Mouse (Mus musculus): ENCODE measurements at regions not wholly inside any gene's neighbourhood (a gene's known extent, or its start where the extent isn't known, plus 50 kb on each side); places are given as distances from the start of the nearest gene placed in this dataset.

DNA sequence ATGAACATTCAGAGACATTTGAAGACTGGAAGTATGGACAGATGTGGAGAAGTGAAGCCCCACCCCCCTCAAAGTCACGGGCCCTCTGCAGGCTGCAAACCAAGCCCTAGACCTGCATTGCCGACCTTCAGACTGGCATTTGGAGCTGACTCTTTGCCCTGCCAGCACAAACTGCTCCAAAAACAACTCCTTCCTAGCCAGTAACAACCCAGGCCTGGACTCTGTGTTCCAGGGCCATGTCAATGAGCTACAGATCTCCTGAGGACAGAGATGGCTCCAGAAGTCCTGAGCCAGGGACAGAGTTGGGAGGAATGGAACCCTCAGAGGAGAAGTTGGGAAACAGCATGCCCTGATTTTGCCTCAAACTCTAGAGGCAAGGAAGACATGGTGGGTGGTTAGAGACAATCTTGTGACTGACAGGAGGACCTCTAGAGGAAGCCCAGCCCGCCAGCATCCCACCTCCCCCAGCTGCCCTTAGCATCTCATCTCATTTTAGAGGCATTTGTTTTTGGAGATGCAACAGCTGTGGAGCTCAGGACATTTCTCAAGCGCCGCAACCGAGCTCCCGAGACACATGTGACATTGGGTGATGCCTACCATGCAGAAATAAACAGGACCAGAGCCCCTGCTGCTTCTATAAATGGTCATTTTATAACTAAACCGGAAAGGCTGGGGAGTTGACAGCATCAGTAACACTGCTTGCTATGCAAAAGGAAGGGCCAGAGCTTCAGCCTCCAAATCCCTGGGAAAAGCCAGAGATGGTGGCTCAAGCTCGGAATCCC, 56.2 kb upstream of the Tbx5 start:
- no peaks in the 10 kb centered on the region for H3K4me1 ChIP-seq (ENCODE audit: insufficient read depth, low read depth, low read length)
- H3K4me2 ChIP-seq (replicated peaks; ENCODE audit: low read depth, low read length): no peak overlapping the region
- peak; percentile 66; the same call in 1 of the 2 replicates for TF ChIP-seq EP300 (IDR thresholded peaks at IDR 0.05)
- TF ChIP-seq CTCF (IDR thresholded peaks at IDR 0.05): peak; percentile 13; the same call in 1 of the 2 replicates
- H3K36me3 ChIP-seq (ENCODE audit: insufficient read depth, low read length): no peaks in the 10 kb centered on the region
- peak; percentile 94 for DNase-seq (ENCODE audit: low spot score)
- no peaks in the 10 kb centered on the region for H3K27me3 ChIP-seq (replicated peaks; ENCODE audit: insufficient read depth, low read length)
- 38% methylated on average over 9 of the region's 9 CpGs for WGBS
- ATAC-seq: peak; percentile 87
- peak overlapping the region; percentile 79 for H3K27ac ChIP-seq (ENCODE audit: low read length)
- no peaks in the 10 kb centered on the region for H3K9me3 ChIP-seq (ENCODE audit: low read length)
- no peak overlapping the region for H3K4me3 ChIP-seq (ENCODE audit: low read depth, low read length)
- H3K9ac ChIP-seq (replicated peaks; ENCODE audit: low read depth): no peak overlapping the region

GRCm38 (mm10) chr5:119777836-119778235, 54.6 kb upstream of the Tbx5 start:
- Histone ChIP-seq H3K4me3 (ENCODE audit: low read depth, low read length) (no peak overlapping the region), H3K36me3 (ENCODE audit: insufficient read depth, low read length) (no peaks in the 10 kb centered on the region), H3K27me3 (replicated peaks; ENCODE audit: insufficient read depth, low read length) (no peaks in the 10 kb centered on the region), H3K27ac (ENCODE audit: low read length) (no peak overlapping the region), H3K4me1 (ENCODE audit: insufficient read depth, low read depth, low read length) (no peaks in the 10 kb centered on the region), H3K4me2 (replicated peaks; ENCODE audit: low read depth, low read length) (no peak overlapping the region), H3K9me3 (ENCODE audit: low read length) (no peaks in the 10 kb centered on the region), H3K9ac (replicated peaks; ENCODE audit: low read depth) (no peak overlapping the region)
- ATAC-seq: no peak
- TF ChIP-seq EP300 (IDR thresholded peaks at IDR 0.05) (no peak), CTCF (IDR thresholded peaks at IDR 0.05) (peak; percentile 80)
- 13% methylated on average over 2 of the region's 2 CpGs for WGBS
- peak; percentile 85 for DNase-seq (ENCODE audit: low spot score)

- Histone ChIP-seq H3K9me3 (ENCODE audit: low read length) (no peaks in the 10 kb centered on the region), H3K9ac (replicated peaks; ENCODE audit: low read depth) (no peak overlapping the region), H3K36me3 (ENCODE audit: insufficient read depth, low read length) (no peaks in the 10 kb centered on the region), H3K27ac (ENCODE audit: low read length) (no peak overlapping the region), H3K27me3 (replicated peaks; ENCODE audit: insufficient read depth, low read length) (no peaks in the 10 kb centered on the region), H3K4me1 (ENCODE audit: insufficient read depth, low read depth, low read length) (no peaks in the 10 kb centered on the region), H3K4me2 (replicated peaks; ENCODE audit: low read depth, low read length) (no peak overlapping the region), H3K4me3 (ENCODE audit: low read depth, low read length) (no peak overlapping the region)
- peak; percentile 81 for DNase-seq (ENCODE audit: low spot score)
- WGBS: 23% methylated on average over 5 of the region's 5 CpGs
- TF ChIP-seq EP300 (IDR thresholded peaks at IDR 0.05) (no peak), CTCF (IDR thresholded peaks at IDR 0.05) (no peak)
- ATAC-seq: no peak
Measured at GRCm38 (mm10) chr5:119781375-119781774, 51.1 kb upstream of the Tbx5 start.
